Mouse (Mus musculus): ENCODE measurements around the gene Fabp3. TPM values are rescaled to one million over a fixed set of nuclear protein-coding genes. Genes with fewer than 3 reads are reported as not detected.
A peak's percentile ranks its signal among the peaks of the same experiment; 100 is the strongest.

Fabp3 gene
- polyA plus RNA-seq, 1 experiment from 2014 or later = 14.6 TPM

DNA sequence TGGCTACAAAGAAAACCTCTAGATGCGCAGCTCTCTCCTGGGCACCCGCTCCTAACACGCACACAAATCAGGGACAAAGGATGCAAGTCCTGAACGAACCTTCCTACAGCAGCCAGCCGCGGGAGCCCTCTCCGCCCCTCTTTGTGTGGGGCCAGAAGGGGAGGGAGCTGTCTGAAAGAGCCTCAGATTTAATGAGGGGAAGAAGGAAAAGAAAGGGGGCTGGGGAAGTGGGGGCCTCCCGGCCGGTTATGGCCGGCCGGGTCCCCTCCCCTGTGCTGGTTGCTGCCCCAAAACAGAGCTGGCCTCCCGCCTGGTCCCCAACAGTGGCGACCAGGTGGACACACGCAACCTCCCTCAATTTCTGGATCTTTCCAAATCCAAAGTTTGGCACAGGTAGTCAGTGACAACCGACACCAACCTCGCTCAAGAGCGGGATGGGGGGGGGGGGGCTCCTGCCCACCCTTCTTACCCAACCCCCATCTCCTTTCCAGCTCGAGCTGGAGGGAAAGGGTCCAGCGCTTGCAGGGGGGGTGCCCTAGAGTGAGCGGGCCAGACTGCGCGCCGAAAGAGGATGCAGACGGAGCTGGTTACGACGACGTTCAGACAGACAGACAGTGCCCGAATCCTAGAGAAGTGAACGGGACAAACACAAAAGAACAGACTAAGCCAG is 33.9 kb upstream of the Fabp3 start:
- peak overlapping the region; percentile 74 for H3K4me2 ChIP-seq (replicated peaks)
- H3K9ac ChIP-seq = peak overlapping the region; percentile 95
- WGBS = under 1% methylated on average over 29 of the region's 29 CpGs
- no peaks in the 10 kb centered on the region for H3K9me3 ChIP-seq
- peak overlapping the region; percentile 92 for H3K4me3 ChIP-seq
- no peaks in the 10 kb centered on the region; the same call in 1 of the 2 replicates for H3K36me3 ChIP-seq
- H3K27ac ChIP-seq = peak overlapping the region; percentile 85
- peaks cover 9% of the 10 kb centered on the region for H3K27me3 ChIP-seq
- H3K4me1 ChIP-seq = peaks cover 12% of the 10 kb centered on the region; the same call in 1 of the 2 replicates
- peak; percentile 64 for ATAC-seq (ENCODE audit: insufficient number of reproducible peaks, insufficient read depth, low FRiP score, low TSS enrichment)

GRCm38 (mm10) chr4:130275016-130275822 is 33.2 kb upstream of the Fabp3 start:
- H3K9ac ChIP-seq = peak overlapping the region; percentile 95
- peak; percentile 61 for ATAC-seq (ENCODE audit: insufficient number of reproducible peaks, insufficient read depth, low FRiP score, low TSS enrichment)
- H3K27ac ChIP-seq = peak overlapping the region; percentile 85
- WGBS = 1% methylated on average over 62 of the region's 62 CpGs
- peaks cover 12% of the 10 kb centered on the region; the same call in 1 of the 2 replicates for H3K4me1 ChIP-seq
- no peaks in the 10 kb centered on the region for H3K9me3 ChIP-seq
- peak overlapping the region; percentile 92 for H3K4me3 ChIP-seq
- no peaks in the 10 kb centered on the region; the same call in 1 of the 2 replicates for H3K36me3 ChIP-seq
- H3K4me2 ChIP-seq (replicated peaks) = peak overlapping the region; percentile 74
- peaks cover 9% of the 10 kb centered on the region for H3K27me3 ChIP-seq

GRCm38 (mm10) chr4:130275823-130276105 is 32.6 kb upstream of the Fabp3 start:
- peaks cover 12% of the 10 kb centered on the region; the same call in 1 of the 2 replicates for H3K4me1 ChIP-seq
- H3K27ac ChIP-seq = no peak overlapping the region
- H3K4me2 ChIP-seq (replicated peaks) = peak overlapping the region; percentile 74
- H3K36me3 ChIP-seq = no peaks in the 10 kb centered on the region; the same call in 1 of the 2 replicates
- 50% methylated on average over 5 of the region's 5 CpGs for WGBS
- H3K4me3 ChIP-seq = peak overlapping the region; percentile 92
- ATAC-seq (ENCODE audit: insufficient number of reproducible peaks, insufficient read depth, low FRiP score, low TSS enrichment) = no peak
- H3K27me3 ChIP-seq = peaks cover 9% of the 10 kb centered on the region
- peak overlapping the region; percentile 95; the same call in 1 of the 2 replicates for H3K9ac ChIP-seq
- H3K9me3 ChIP-seq = no peaks in the 10 kb centered on the region

- no peaks in the 10 kb centered on the region for H3K36me3 ChIP-seq
- no peak for ATAC-seq (ENCODE audit: insufficient number of reproducible peaks, insufficient read depth, low FRiP score, low TSS enrichment)
- H3K4me1 ChIP-seq = peaks cover 12% of the 10 kb centered on the region; the same call in 1 of the 2 replicates
- H3K27me3 ChIP-seq = peaks cover 9% of the 10 kb centered on the region
- 49% methylated on average over 7 of the region's 7 CpGs for WGBS
- H3K4me3 ChIP-seq = no peak overlapping the region
- H3K4me2 ChIP-seq (replicated peaks) = no peak overlapping the region
- H3K9me3 ChIP-seq = no peaks in the 10 kb centered on the region
- no peak overlapping the region for H3K27ac ChIP-seq
- no peak overlapping the region for H3K9ac ChIP-seq
These were observed 31.7 kb upstream of the Fabp3 start for GRCm38 (mm10) chr4:130276573-130277176.

DNA sequence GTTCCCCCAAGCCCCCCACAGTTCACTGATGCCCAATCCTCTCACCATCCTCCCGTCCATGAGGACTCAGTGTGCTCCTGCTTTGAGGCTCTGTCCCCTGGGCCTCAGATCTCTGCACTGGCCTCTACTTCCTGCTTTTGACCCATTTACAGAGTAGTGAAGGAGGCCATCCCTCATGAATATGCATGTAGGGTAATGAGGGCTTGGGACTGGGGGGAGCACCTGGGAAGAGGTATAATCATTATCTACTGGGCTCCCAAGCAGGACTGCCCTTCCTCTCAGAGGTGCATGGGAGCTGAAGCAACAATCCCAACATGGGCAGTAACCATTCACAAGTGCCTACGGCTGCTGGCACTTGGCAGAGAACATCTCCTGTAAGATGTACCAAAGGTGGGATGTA is 29.3 kb upstream of the Fabp3 start, which contains the start of gene Serinc2:
Gene Serinc2 (minus strand): TSS at position 101 of the 400 bp plus-strand sequence.
- no peak within 1 kb of the TSS for H3K4me3 ChIP-seq
- H3K9me3 ChIP-seq = no peaks in the 10 kb centered on the region
- ATAC-seq (ENCODE audit: insufficient number of reproducible peaks, insufficient read depth, low FRiP score, low TSS enrichment) = no peak
- peaks cover 9% of the 10 kb centered on the region for H3K27me3 ChIP-seq
- H3K9ac ChIP-seq = no peak within 1 kb of the TSS
- H3K36me3 ChIP-seq = no peaks in the 10 kb centered on the region
- no peak within 1 kb of the TSS for H3K27ac ChIP-seq
- WGBS = 65% methylated on average over 2 of the region's 2 CpGs
- H3K4me2 ChIP-seq (replicated peaks) = no peak within 1 kb of the TSS
- H3K4me1 ChIP-seq = no peaks in the 10 kb centered on the region

DNA sequence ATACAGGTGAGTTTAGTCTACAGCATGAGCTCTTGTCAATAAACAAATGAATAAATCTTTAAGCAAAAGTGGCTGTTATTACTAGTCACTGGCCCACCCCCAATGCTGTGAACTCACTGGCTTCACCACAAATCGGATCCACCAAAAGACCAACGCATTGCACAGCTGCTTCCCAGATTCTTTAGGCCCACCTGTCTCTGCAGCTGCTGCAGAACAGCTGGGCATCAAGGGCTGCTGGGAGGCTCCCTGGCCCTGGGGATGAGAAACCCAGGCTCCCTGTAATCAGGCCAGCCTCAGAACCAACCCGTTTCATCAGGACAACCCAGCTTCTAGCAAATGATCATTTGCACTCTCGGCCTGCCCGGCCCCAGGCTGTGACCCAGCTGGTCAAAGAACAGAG is 25.5 kb upstream of the Fabp3 start:
- Histone ChIP-seq H3K36me3 (no peaks in the 10 kb centered on the region), H3K9me3 (no peaks in the 10 kb centered on the region), H3K4me2 (replicated peaks) (no peak overlapping the region), H3K27me3 (peaks cover 5% of the 10 kb centered on the region; the same call in 1 of the 2 replicates), H3K4me3 (no peak overlapping the region), H3K27ac (no peak overlapping the region), H3K9ac (no peak overlapping the region), H3K4me1 (no peaks in the 10 kb centered on the region)
- ATAC-seq (ENCODE audit: insufficient number of reproducible peaks, insufficient read depth, low FRiP score, low TSS enrichment) = no peak
- 63% methylated on average over 5 of the region's 5 CpGs for WGBS

- Histone ChIP-seq H3K36me3 (no peaks in the 10 kb centered on the region), H3K9me3 (no peaks in the 10 kb centered on the region), H3K27me3 (peaks cover 5% of the 10 kb centered on the region; the same call in 1 of the 2 replicates), H3K4me2 (replicated peaks) (no peak overlapping the region), H3K27ac (no peak overlapping the region), H3K4me1 (no peaks in the 10 kb centered on the region), H3K4me3 (no peak overlapping the region), H3K9ac (no peak overlapping the region)
- no peak for ATAC-seq (ENCODE audit: insufficient number of reproducible peaks, insufficient read depth, low FRiP score, low TSS enrichment)
- WGBS = 84% methylated on average over 9 of the region's 9 CpGs
These were observed 24.6 kb upstream of the Fabp3 start for GRCm38 (mm10) chr4:130283826-130284225.

DNA sequence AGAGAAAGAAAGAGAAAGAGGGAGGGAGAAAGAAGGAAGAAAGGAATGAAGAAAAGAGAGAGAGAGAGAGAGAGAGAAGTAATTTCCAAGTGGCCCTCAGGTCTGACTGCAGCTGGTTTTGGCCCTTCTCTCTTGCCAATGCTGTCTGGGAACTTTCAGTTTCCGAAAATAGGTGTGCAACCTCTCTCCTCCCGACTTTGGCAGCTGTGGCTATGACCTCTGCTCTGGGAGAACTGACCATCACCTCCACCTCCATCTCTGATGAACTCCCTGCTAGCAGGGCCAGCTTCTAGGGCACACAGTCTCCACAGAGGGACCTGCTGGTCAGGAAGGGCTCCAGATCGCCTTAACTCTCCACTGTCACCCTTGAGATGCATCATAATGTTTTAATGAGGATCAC is 21.9 kb upstream of the Fabp3 start:
- no peak for ATAC-seq (ENCODE audit: insufficient number of reproducible peaks, insufficient read depth, low FRiP score, low TSS enrichment)
- Histone ChIP-seq H3K27ac (no peak overlapping the region), H3K4me2 (replicated peaks) (no peak overlapping the region), H3K9me3 (no peaks in the 10 kb centered on the region), H3K4me3 (no peak overlapping the region), H3K9ac (no peak overlapping the region), H3K27me3 (peaks cover 5% of the 10 kb centered on the region; the same call in 1 of the 2 replicates), H3K36me3 (no peaks in the 10 kb centered on the region), H3K4me1 (no peaks in the 10 kb centered on the region)
- WGBS = 64% methylated on average over 3 of the region's 3 CpGs

- Histone ChIP-seq H3K9me3 (no peaks in the 10 kb centered on the region), H3K4me2 (replicated peaks) (no peak overlapping the region), H3K4me3 (no peak overlapping the region), H3K36me3 (no peaks in the 10 kb centered on the region), H3K27ac (no peak overlapping the region), H3K27me3 (peaks cover 5% of the 10 kb centered on the region; the same call in 1 of the 2 replicates), H3K4me1 (no peaks in the 10 kb centered on the region), H3K9ac (no peak overlapping the region)
- no peak for ATAC-seq (ENCODE audit: insufficient number of reproducible peaks, insufficient read depth, low FRiP score, low TSS enrichment)
- 78% methylated on average over 3 of the region's 3 CpGs for WGBS
These were observed 18.6 kb upstream of the Fabp3 start for GRCm38 (mm10) chr4:130289824-130290223.

DNA sequence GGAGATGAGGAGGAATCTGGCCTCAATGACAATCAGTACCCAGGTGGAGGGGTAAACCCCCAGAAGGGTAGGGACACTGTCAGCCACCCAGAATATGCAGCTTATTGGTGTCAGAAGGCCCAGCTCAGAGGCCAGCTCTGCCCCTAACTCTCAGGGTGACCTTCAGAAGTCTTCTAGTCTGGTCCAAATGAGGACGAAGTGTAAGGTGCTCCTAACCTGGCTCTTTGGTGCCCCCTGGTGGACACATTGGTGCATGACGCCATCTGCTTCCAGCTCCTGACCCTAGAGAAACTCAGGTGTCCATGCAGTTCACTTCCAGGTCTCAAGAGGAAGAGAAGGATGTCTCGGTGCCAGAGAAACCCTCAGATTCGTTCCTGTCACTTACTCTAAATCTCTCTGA is 16.1 kb upstream of the Fabp3 start:
- Histone ChIP-seq H3K36me3 (no peaks in the 10 kb centered on the region), H3K27ac (no peak overlapping the region), H3K4me1 (no peaks in the 10 kb centered on the region), H3K4me3 (no peak overlapping the region), H3K9ac (no peak overlapping the region), H3K9me3 (no peaks in the 10 kb centered on the region), H3K27me3 (no peaks in the 10 kb centered on the region), H3K4me2 (replicated peaks) (no peak overlapping the region)
- peak; percentile 56; the same call in 1 of the 2 replicates for ATAC-seq (ENCODE audit: insufficient number of reproducible peaks, insufficient read depth, low FRiP score, low TSS enrichment)
- WGBS = 3% methylated on average over 4 of the region's 4 CpGs

DNA sequence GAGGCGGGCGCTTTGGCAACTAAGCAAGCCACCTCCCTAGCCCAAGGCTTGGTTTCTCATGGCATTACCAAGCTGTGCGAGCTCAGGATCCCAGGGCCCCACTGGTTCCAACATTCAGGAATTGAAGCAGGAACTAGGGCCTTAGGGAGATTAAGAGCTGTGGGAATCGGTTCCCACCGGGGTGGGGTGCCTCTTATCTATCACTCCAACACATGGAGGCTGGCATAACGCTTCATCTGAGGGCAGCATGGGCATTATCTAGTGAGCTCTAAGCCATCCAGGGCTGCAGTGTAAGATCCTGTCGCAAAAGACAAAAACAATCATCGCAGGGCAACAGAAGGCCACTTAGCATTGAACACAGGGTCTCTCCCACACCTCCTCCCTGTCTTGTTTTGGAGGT is 13.9 kb upstream of the Fabp3 start:
- Histone ChIP-seq H3K4me2 (replicated peaks) (no peak overlapping the region), H3K9me3 (no peaks in the 10 kb centered on the region), H3K4me1 (no peaks in the 10 kb centered on the region), H3K4me3 (no peak overlapping the region), H3K36me3 (no peaks in the 10 kb centered on the region), H3K9ac (no peak overlapping the region), H3K27ac (no peak overlapping the region), H3K27me3 (no peaks in the 10 kb centered on the region)
- ATAC-seq (ENCODE audit: insufficient number of reproducible peaks, insufficient read depth, low FRiP score, low TSS enrichment) = no peak
- 85% methylated on average over 8 of the region's 8 CpGs for WGBS
